Mouse (Mus musculus): Measurements from ENCODE around the gene Hectd4.

GRCm38 (mm10) chr5:121262415-121262814 lies 42.4 kb downstream of the Hectd4 start:
- TF ChIP-seq CTCF (IDR thresholded peaks at IDR 0.05; ENCODE audit: control insufficient read depth, insufficient read depth, low read length) (no peak), POLR2A (IDR thresholded peaks at IDR 0.05; ENCODE audit: borderline replicate concordance, control insufficient read depth, low read depth, low read length) (no peak)
